ENCODE assay signal across 9 mouse cellular contexts in genomic region chr1:154180952-154181351, GRCm38 (mm10). TPM values are rescaled to one million over a fixed set of nuclear protein-coding genes. Genes with fewer than 3 reads are reported as not detected.
A peak's percentile ranks its signal among the peaks of the same experiment; 100 is the strongest.
DNase-seq lines count a peak whose midpoint lies in the region; TF ChIP-seq lines count a peak whose summit lies in the region.
"Had no signal": no experiment of that assay in that cellular context is flagged by ENCODE, and none has a peak within 500 bp of the region (broad histone marks: within the 10 kb centered on the region; RNA-seq: fewer than 3 reads in every experiment).

No protein-coding gene starts in this region.

- H3K36me3 ChIP-seq in E14TG2a.4 (ENCODE audit: insufficient read depth, low read length), result no peaks in the 10 kb centered on the region
- H3K36me3 ChIP-seq in forebrain, embryonic 10.5 days (replicated peaks), result no peaks in the 10 kb centered on the region
- H3K36me3 ChIP-seq: heart, embryonic 13.5 days had no signal

- 39% methylated on average over 2 of the region's 2 CpGs for WGBS in forebrain, embryonic 10.5 days
- 25% methylated on average over 2 of the region's 2 CpGs for WGBS in large intestine, adult 2 months

- H3K27me3 ChIP-seq in E14TG2a.4 (ENCODE audit: insufficient read depth, low read length), result no peaks in the 10 kb centered on the region; the same call in 1 of the 2 replicates
- no peaks in the 10 kb centered on the region for H3K27me3 ChIP-seq in forebrain, embryonic 10.5 days (ENCODE audit: poor library complexity, severe bottlenecking)

- H3K9me3 ChIP-seq in E14TG2a.4 (ENCODE audit: low read length), result peaks cover 3% of the 10 kb centered on the region; the same call in 1 of the 2 replicates
- H3K9me3 ChIP-seq in forebrain, embryonic 10.5 days, result no peaks in the 10 kb centered on the region
- H3K9me3 ChIP-seq: heart, embryonic 13.5 days had no signal

- H3K4me3 ChIP-seq in E14TG2a.4 (replicated peaks; ENCODE audit: low read length), result no peak overlapping the region
- H3K4me3 ChIP-seq in forebrain, embryonic 10.5 days, result no peak overlapping the region
- H3K4me3 ChIP-seq: heart, embryonic 13.5 days had no signal

- intact Hi-C loops in heart, postnatal 25 days (cut with DNase I), result loop anchor here (1.0 to 10.0 kb wide), 6 partner anchors 64 to 626 kb away; partner anchors contain the start of gene Npl

- no peaks in the 10 kb centered on the region for H3K4me1 ChIP-seq in E14TG2a.4 (replicated peaks; ENCODE audit: low read depth, low read length)
- 0 out of 2 replicates have a peak, but pooled peaks cover 5% of the 10 kb centered on the region for H3K4me1 ChIP-seq in forebrain, embryonic 10.5 days
- H3K4me1 ChIP-seq: heart, embryonic 13.5 days had no signal

- H3K27ac ChIP-seq in forebrain, embryonic 10.5 days, result no peak overlapping the region
- H3K27ac ChIP-seq: heart, embryonic 13.5 days had no signal

- peak; percentile 46 for TF ChIP-seq CTCF in E14TG2a.4 (conservative IDR thresholded peaks at IDR 0.05; ENCODE audit: low read length)

- peak; percentile 6 for DNase-seq in c-Kit-negative CD71-positive TER-119-positive erythroid progenitor cells, embryonic 14.5 days (ENCODE audit: low read depth, low spot score)
- peak; percentile 72 for DNase-seq in forebrain, embryonic 10.5 days (ENCODE audit: extremely low spot score, low spot score)
- peak; percentile 36 for DNase-seq in heart, postnatal 25 days (ENCODE audit: low spot score)
- peak; percentile 39 for DNase-seq in large intestine, adult 2 months (ENCODE audit: low read depth, low spot score)
- peak; percentile 63 to 77 for DNase-seq in lung, adult 18-20 months
- DNase-seq in ovary, postnatal 10 days (ENCODE audit: low spot score), result peak; percentile 41
- peak; percentile 61 for DNase-seq in thymus, postnatal 0 days (ENCODE audit: low spot score)

RNA-seq across cellular contexts. Expression of gene Zfp648, which starts 20.0 kb away (rescaled TPM):
- polyA plus RNA-seq in forebrain, embryonic 10.5 days (2016; fragmentation: Nextera tagmentation; extraction: Ambion mirVana), result 0.10 TPM in 1 of 2 replicates, not detected in the other
- total RNA-seq in heart, postnatal 25 days (2021), result not detected
- polyA plus RNA-seq in large intestine, adult 2 months (2012; rRNA removed), result not detected in 2 replicates
- 0.87 and 1.5 TPM in 2 replicates for polyA plus RNA-seq in thymus, postnatal 0 days (2015; fragmentation: Nextera tagmentation; extraction: Ambion mirVana)

Comparison
In these comparisons a context has a peak if more than half of its experiments do, and no peak if none do; other contexts are left out.
1. DNase-seq: peak in every context shown above with its lines; median percentile 72 in forebrain, embryonic 10.5 days; 70 in lung, adult 18-20 months; 61 in thymus, postnatal 0 days; 41 in ovary, postnatal 10 days; 39 in large intestine, adult 2 months; 36 in heart, postnatal 25 days; 6 in c-Kit-negative CD71-positive TER-119-positive erythroid progenitor cells, embryonic 14.5 days.